ENCODE assay signal across 22 mouse cellular contexts in the genomic region with DNA sequence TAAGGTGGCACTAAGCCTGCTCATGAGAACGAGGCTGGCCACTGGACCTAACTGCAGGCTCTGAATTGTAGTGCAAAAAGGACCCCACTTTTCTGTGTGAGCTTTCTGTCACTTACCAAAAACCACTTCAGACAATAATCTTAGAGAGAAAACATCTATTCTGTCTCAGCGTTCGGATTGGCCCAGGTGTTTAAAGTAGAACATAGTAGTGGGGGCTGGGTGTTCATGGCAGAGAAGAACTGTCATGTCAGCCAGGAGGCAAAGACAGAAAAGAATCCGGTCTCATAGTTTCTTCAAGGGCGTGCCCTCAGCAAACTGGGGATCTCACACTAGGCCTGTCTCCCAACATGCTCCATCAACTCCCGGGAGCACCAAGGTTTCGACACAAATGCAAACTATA. TPM values are rescaled to one million over a fixed set of nuclear protein-coding genes. Genes with fewer than 3 reads are reported as not detected.
DNase-seq lines count a peak whose midpoint lies in the region; ATAC-seq lines count a peak whose summit lies in the region.
"Had no signal": no experiment of that assay in that cellular context is flagged by ENCODE, and none has a peak within 500 bp of the region (broad histone marks: within the 10 kb centered on the region; RNA-seq: fewer than 3 reads in every experiment).

No protein-coding gene starts in this region.

- H3K4me2 ChIP-seq in hindbrain, embryonic 14.5 days (replicated peaks), result no peak overlapping the region
- no peak overlapping the region for H3K4me2 ChIP-seq in heart, embryonic 12.5 days
- H3K4me2 ChIP-seq: embryonic facial prominence, embryonic 13.5 days; embryonic facial prominence, embryonic 15.5 days; forebrain, embryonic 12.5 days had no signal

- WGBS in hindbrain, embryonic 14.5 days, result 89% methylated on average over 7 of the region's 7 CpGs
- WGBS in heart, embryonic 12.5 days, result 78% methylated on average over 7 of the region's 7 CpGs

- no peak for ATAC-seq in hindbrain, embryonic 14.5 days (ENCODE audit: low FRiP score)
- no peak for ATAC-seq in heart, embryonic 12.5 days (ENCODE audit: insufficient number of reproducible peaks, low FRiP score)
- ATAC-seq: forebrain, embryonic 14.5 days had no signal

- no peaks in the 10 kb centered on the region for H3K36me3 ChIP-seq in hindbrain, embryonic 14.5 days (replicated peaks; ENCODE audit: control insufficient read depth, insufficient read depth)
- no peaks in the 10 kb centered on the region for H3K36me3 ChIP-seq in heart, embryonic 12.5 days
- H3K36me3 ChIP-seq: embryonic facial prominence, embryonic 13.5 days; embryonic facial prominence, embryonic 15.5 days; forebrain, embryonic 10.5 days; forebrain, embryonic 12.5 days had no signal

- no peak overlapping the region for H3K9ac ChIP-seq in hindbrain, embryonic 14.5 days
- no peak overlapping the region for H3K9ac ChIP-seq in heart, embryonic 12.5 days
- H3K9ac ChIP-seq: embryonic facial prominence, embryonic 13.5 days; embryonic facial prominence, embryonic 15.5 days; forebrain, embryonic 12.5 days had no signal

- H3K27ac ChIP-seq in hindbrain, embryonic 14.5 days, result no peak overlapping the region
- H3K27ac ChIP-seq in heart, embryonic 12.5 days (ENCODE audit: poor library complexity, severe bottlenecking), result no peak overlapping the region
- H3K27ac ChIP-seq: embryonic facial prominence, embryonic 13.5 days; embryonic facial prominence, embryonic 15.5 days; forebrain, embryonic 10.5 days; forebrain, embryonic 12.5 days had no signal

- no peaks in the 10 kb centered on the region for H3K27me3 ChIP-seq in hindbrain, embryonic 14.5 days (ENCODE audit: control insufficient read depth, insufficient read depth, low read length)
- no peaks in the 10 kb centered on the region for H3K27me3 ChIP-seq in heart, embryonic 12.5 days (replicated peaks)
- H3K27me3 ChIP-seq: embryonic facial prominence, embryonic 13.5 days; embryonic facial prominence, embryonic 15.5 days; forebrain, embryonic 12.5 days had no signal

- H3K4me1 ChIP-seq in hindbrain, embryonic 14.5 days (replicated peaks; ENCODE audit: control insufficient read depth, insufficient read depth, low read length), result no peaks in the 10 kb centered on the region
- H3K4me1 ChIP-seq in heart, embryonic 12.5 days (replicated peaks), result no peaks in the 10 kb centered on the region
- H3K4me1 ChIP-seq: embryonic facial prominence, embryonic 15.5 days; forebrain, embryonic 10.5 days; forebrain, embryonic 12.5 days had no signal

- H3K4me3 ChIP-seq in hindbrain, embryonic 14.5 days (replicated peaks; ENCODE audit: low read length), result no peak overlapping the region
- no peak overlapping the region for H3K4me3 ChIP-seq in heart, embryonic 12.5 days
- H3K4me3 ChIP-seq: embryonic facial prominence, embryonic 13.5 days; embryonic facial prominence, embryonic 15.5 days; erythroblast, embryonic 14.5 days; forebrain, embryonic 10.5 days; forebrain, embryonic 12.5 days had no signal

- peaks cover 1% of the 10 kb centered on the region; the same call in 1 of the 2 replicates for H3K9me3 ChIP-seq in hindbrain, embryonic 14.5 days (ENCODE audit: control insufficient read depth, low read length)
- peaks cover 6% of the 10 kb centered on the region; the same call in 1 of the 2 replicates for H3K9me3 ChIP-seq in heart, embryonic 12.5 days (replicated peaks)
- H3K9me3 ChIP-seq: embryonic facial prominence, embryonic 15.5 days had no signal

- peak; percentile 82 for DNase-seq in thymus, postnatal 0 days (ENCODE audit: low spot score)
- no peak for DNase-seq in thymus, adult 18-20 months
- peak; percentile 60 for DNase-seq in thymus, postnatal 14 days
- peak; percentile 17 to 29 for DNase-seq in thymus, postnatal 36 days
- no peak for DNase-seq in hindbrain, embryonic 14.5 days (ENCODE audit: low spot score)
- DNase-seq: adrenal gland, adult 2 months; adrenal gland, postnatal 10 days; adrenal gland, postnatal 25 days; cerebellum, adult 11 months; cerebellum, adult 18-20 months; cerebellum, adult 8-10 months; cerebellum, adult 9-11 months; cerebellum, postnatal 14 days; cerebellum, postnatal 36 days; embryo, embryonic 11 days had no signal

RNA-seq across cellular contexts. Expression of gene Egln1, which starts 28.9 kb away (rescaled TPM):
- polyA plus RNA-seq in thymus, postnatal 0 days (2015; fragmentation: Nextera tagmentation; extraction: Ambion mirVana), result 13.0 and 15.3 TPM in 2 replicates
- polyA plus RNA-seq in hindbrain, embryonic 14.5 days (2014; fragmentation: Nextera tagmentation; extraction: Ambion mirVana), result 21.1 and 22.9 TPM in 2 replicates
- 16.5 and 18.6 TPM in 2 replicates for polyA plus RNA-seq in heart, embryonic 12.5 days (2016; fragmentation: Nextera tagmentation; extraction: Ambion mirVana)

RNA-seq across cellular contexts. Expression of gene Tsnax, which starts 34.8 kb away (rescaled TPM):
- polyA plus RNA-seq in thymus, postnatal 0 days (2015; fragmentation: Nextera tagmentation; extraction: Ambion mirVana), result 120 and 129 TPM in 2 replicates
- 218 and 247 TPM in 2 replicates for polyA plus RNA-seq in hindbrain, embryonic 14.5 days (2014; fragmentation: Nextera tagmentation; extraction: Ambion mirVana)
- polyA plus RNA-seq in heart, embryonic 12.5 days (2016; fragmentation: Nextera tagmentation; extraction: Ambion mirVana), result 91.8 and 95.9 TPM in 2 replicates

Comparison
In these comparisons a context has a peak if more than half of its experiments do, and no peak if none do; other contexts are left out.
1. DNase-seq: peak in thymus, postnatal 0 days (single experiment), thymus, postnatal 14 days (single experiment) and thymus, postnatal 36 days (2 of 2); none in thymus, adult 18-20 months (0 of 2) and hindbrain, embryonic 14.5 days (single experiment).